Comparison of ENCODE assay signal across 29 mouse cellular contexts in genomic region chr3:133319795-133320194, GRCm38 (mm10). TPM values are rescaled to one million over a fixed set of nuclear protein-coding genes. Genes with fewer than 3 reads are reported as not detected.
DNase-seq lines count a peak whose midpoint lies in the region; ATAC-seq and TF ChIP-seq lines count a peak whose summit lies in the region.
"Had no signal": no experiment of that assay in that cellular context is flagged by ENCODE, and none has a peak within 500 bp of the region (broad histone marks: within the 10 kb centered on the region; RNA-seq: fewer than 3 reads in every experiment).

No protein-coding gene starts in this region.

- no peaks in the 10 kb centered on the region for H3K27me3 ChIP-seq in forebrain, embryonic 11.5 days (ENCODE audit: control insufficient read depth, insufficient read depth, low read length)
- no peaks in the 10 kb centered on the region for H3K27me3 ChIP-seq in forebrain, embryonic 10.5 days (ENCODE audit: poor library complexity, severe bottlenecking)
- no peaks in the 10 kb centered on the region for H3K27me3 ChIP-seq in lung, postnatal 0 days (replicated peaks; ENCODE audit: insufficient read depth, low read length)
- H3K27me3 ChIP-seq: CH12.LX; embryonic facial prominence, embryonic 13.5 days; forebrain, embryonic 13.5 days; heart, embryonic 13.5 days; hindbrain, embryonic 15.5 days had no signal

- ATAC-seq in forebrain, embryonic 11.5 days (replicated peaks; ENCODE audit: low FRiP score): no peak
- peak; percentile 73 for ATAC-seq in lung, postnatal 0 days
- 0 out of 2 replicates have a peak, but pooled peaks have one; percentile 15 for ATAC-seq in granulocyte monocyte progenitor cell, adult 5-6 weeks (replicated peaks; ENCODE audit: poor library complexity, severe bottlenecking)
- ATAC-seq: forebrain, embryonic 13.5 days; forebrain, embryonic 16.5 days had no signal

- TF ChIP-seq EP300 in lung, postnatal 0 days (IDR thresholded peaks at IDR 0.05): no peak

- no peak overlapping the region for H3K4me3 ChIP-seq in forebrain, embryonic 11.5 days (ENCODE audit: low read depth, low read length)
- H3K4me3 ChIP-seq in forebrain, embryonic 10.5 days: no peak overlapping the region
- H3K4me3 ChIP-seq in lung, postnatal 0 days (ENCODE audit: low read depth, low read length): no peak overlapping the region
- H3K4me3 ChIP-seq: embryonic facial prominence, embryonic 10.5 days; embryonic facial prominence, embryonic 13.5 days; erythroblast, embryonic 14.5 days; forebrain, embryonic 13.5 days; heart, embryonic 13.5 days; hindbrain, embryonic 15.5 days had no signal

- WGBS in forebrain, embryonic 11.5 days: 81% methylated on average over 7 of the region's 7 CpGs
- WGBS in forebrain, embryonic 10.5 days: 82% methylated on average over 7 of the region's 7 CpGs
- 80% methylated on average over 7 of the region's 7 CpGs for WGBS in lung, postnatal 0 days

- TF ChIP-seq CTCF in lung, postnatal 0 days (IDR thresholded peaks at IDR 0.05): no peak

- H3K4me1 ChIP-seq in forebrain, embryonic 11.5 days (replicated peaks; ENCODE audit: control insufficient read depth, insufficient read depth, low read length): no peaks in the 10 kb centered on the region
- no peaks in the 10 kb centered on the region for H3K4me1 ChIP-seq in forebrain, embryonic 10.5 days
- no peaks in the 10 kb centered on the region for H3K4me1 ChIP-seq in lung, postnatal 0 days (ENCODE audit: insufficient read depth, low read depth, low read length)
- H3K4me1 ChIP-seq: embryonic facial prominence, embryonic 10.5 days; embryonic facial prominence, embryonic 13.5 days; forebrain, embryonic 13.5 days; heart, embryonic 13.5 days; hindbrain, embryonic 15.5 days had no signal

- no peak overlapping the region for H3K27ac ChIP-seq in forebrain, embryonic 11.5 days (ENCODE audit: low read depth, low read length)
- no peak overlapping the region for H3K27ac ChIP-seq in forebrain, embryonic 10.5 days
- no peak overlapping the region for H3K27ac ChIP-seq in lung, postnatal 0 days (ENCODE audit: low read length)
- H3K27ac ChIP-seq: embryonic facial prominence, embryonic 10.5 days; embryonic facial prominence, embryonic 13.5 days; forebrain, embryonic 13.5 days; heart, embryonic 13.5 days; hindbrain, embryonic 15.5 days had no signal

- H3K9ac ChIP-seq in forebrain, embryonic 11.5 days (ENCODE audit: low read length): no peak overlapping the region
- no peak overlapping the region for H3K9ac ChIP-seq in lung, postnatal 0 days (replicated peaks; ENCODE audit: low read depth)
- H3K9ac ChIP-seq: embryonic facial prominence, embryonic 13.5 days; forebrain, embryonic 13.5 days; heart, embryonic 13.5 days; hindbrain, embryonic 15.5 days had no signal

- no peaks in the 10 kb centered on the region for H3K36me3 ChIP-seq in forebrain, embryonic 11.5 days (ENCODE audit: control insufficient read depth, insufficient read depth, low read length)
- peaks cover 31% of the 10 kb centered on the region for H3K36me3 ChIP-seq in forebrain, embryonic 10.5 days (replicated peaks)
- H3K36me3 ChIP-seq in lung, postnatal 0 days (ENCODE audit: insufficient read depth, low read length): no peaks in the 10 kb centered on the region
- H3K36me3 ChIP-seq: hindbrain, embryonic 15.5 days had no signal

- no peak overlapping the region for H3K4me2 ChIP-seq in forebrain, embryonic 11.5 days (ENCODE audit: low read depth, low read length, severe bottlenecking)
- H3K4me2 ChIP-seq in lung, postnatal 0 days (replicated peaks; ENCODE audit: low read depth, low read length): no peak overlapping the region
- H3K4me2 ChIP-seq: embryonic facial prominence, embryonic 13.5 days; forebrain, embryonic 13.5 days; heart, embryonic 13.5 days; hindbrain, embryonic 15.5 days had no signal

- DNase-seq in forebrain, embryonic 11.5 days (ENCODE audit: low spot score): peak; percentile 10
- no peak for DNase-seq in forebrain, embryonic 10.5 days (ENCODE audit: extremely low spot score, low spot score)
- DNase-seq in lung, postnatal 0 days (ENCODE audit: low spot score): peak; percentile 54
- DNase-seq in lung, postnatal 14 days: no peak
- DNase-seq in 416B (ENCODE audit: low read depth): peak; percentile 54
- DNase-seq in cerebellum, postnatal 4 days (ENCODE audit: low spot score in 2 of 2): no peak
- DNase-seq: adrenal gland, adult 2 months; adrenal gland, postnatal 14 days; B cell, adult 2 months; cerebellum, adult 11 months; cerebellum, adult 2 months; cerebellum, adult 9-11 months; cerebellum, postnatal 25 days; embryo, embryonic 11 days; gastrocnemius, postnatal 10 days; gastrocnemius, postnatal 36 days; heart, adult 18-20 months; heart, postnatal 14 days; heart, postnatal 4 days had no signal

- no peaks in the 10 kb centered on the region for H3K9me3 ChIP-seq in forebrain, embryonic 11.5 days (ENCODE audit: control insufficient read depth, low read length)
- peaks cover 7% of the 10 kb centered on the region; the same call in 1 of the 2 replicates for H3K9me3 ChIP-seq in forebrain, embryonic 10.5 days
- H3K9me3 ChIP-seq in lung, postnatal 0 days (ENCODE audit: low read length): no peaks in the 10 kb centered on the region
- H3K9me3 ChIP-seq: embryonic facial prominence, embryonic 10.5 days; embryonic facial prominence, embryonic 13.5 days; forebrain, embryonic 13.5 days; G1E; heart, embryonic 13.5 days; hindbrain, embryonic 15.5 days had no signal

RNA-seq across cellular contexts. Expression of gene Ppa2, which starts 9.9 kb away (rescaled TPM):
- 75.1 and 76.7 TPM in 2 replicates for polyA plus RNA-seq in forebrain, embryonic 11.5 days (2014; fragmentation: Nextera tagmentation; extraction: Ambion mirVana)
- polyA plus RNA-seq in forebrain, embryonic 10.5 days (2016; fragmentation: Nextera tagmentation; extraction: Ambion mirVana): 87.0 and 91.5 TPM in 2 replicates
- polyA plus RNA-seq in lung, postnatal 0 days (2015; fragmentation: Nextera tagmentation; extraction: Ambion mirVana): 94.1 and 104 TPM in 2 replicates
- total RNA-seq in granulocyte monocyte progenitor cell, adult 5-6 weeks (2014; fragmentation: Nextera tagmentation): 58.2 and 67.4 TPM in 2 replicates
- total RNA-seq in granulocyte monocyte progenitor cell, adult 5-6 weeks (2017): 46.5 and 49.3 TPM in 2 replicates

Comparison
In these comparisons a context has a peak if more than half of its experiments do, and no peak if none do; other contexts are left out.
1. DNase-seq: peak in forebrain, embryonic 11.5 days (single experiment), lung, postnatal 0 days (single experiment) and 416B (single experiment); none in forebrain, embryonic 10.5 days (single experiment), lung, postnatal 14 days (single experiment) and cerebellum, postnatal 4 days (0 of 2).